Mouse (Mus musculus): Measurements from ENCODE around the gene Sdhaf3. TPM values are rescaled to one million over a fixed set of nuclear protein-coding genes. Genes with fewer than 3 reads are reported as not detected.

Gene Sdhaf3
- total RNA-seq, 2 experiments from 2014 or later: 6.1 to 6.7 TPM

DNA sequence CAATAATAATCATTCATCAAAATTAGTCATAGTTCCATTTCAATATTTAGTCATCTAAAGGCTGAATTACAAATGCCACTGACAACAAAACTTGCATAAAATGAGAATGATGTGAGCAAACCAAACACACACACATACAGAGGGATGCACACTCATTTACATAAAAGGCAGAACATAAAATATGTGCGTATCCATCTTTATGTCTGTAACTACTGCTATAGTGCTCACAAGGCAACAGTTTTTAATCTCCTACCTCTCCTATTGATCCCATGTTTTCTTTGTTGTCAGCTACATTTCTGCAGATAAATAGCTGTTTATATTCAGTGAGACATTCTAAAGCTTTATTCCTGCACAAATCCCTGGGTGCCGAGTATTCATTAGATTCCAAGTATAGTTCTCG lies 107.0 kb downstream of the Sdhaf3 start:
- no peak for DNase-seq (ENCODE audit: low spot score in 2 of 2)

GRCm38 (mm10) chr6:7068782-7069181 lies 113.0 kb downstream of the Sdhaf3 start:
- DNase-seq (ENCODE audit: low spot score in 2 of 2): no peak

DNA sequence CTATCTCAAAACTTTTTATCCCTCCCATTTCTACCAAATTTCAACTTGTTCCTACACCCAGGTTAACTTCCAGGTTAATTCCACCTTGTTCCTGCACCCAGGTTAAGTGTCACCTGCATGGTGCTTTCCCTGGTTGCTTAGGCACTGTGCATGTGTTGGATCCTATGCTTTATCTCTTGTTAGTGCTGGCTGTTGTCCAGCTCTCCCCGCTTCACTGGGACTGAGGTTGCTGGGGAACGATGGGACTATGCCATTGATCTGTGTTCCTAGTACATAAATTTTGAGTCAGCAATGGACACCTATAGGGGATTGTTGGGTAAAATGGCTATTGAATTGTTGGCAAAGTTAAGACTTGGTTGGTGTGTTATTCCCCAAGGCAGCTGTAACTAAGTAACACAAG lies 113.7 kb downstream of the Sdhaf3 start:
- DNase-seq (ENCODE audit: low spot score in 2 of 2): no peak

DNA sequence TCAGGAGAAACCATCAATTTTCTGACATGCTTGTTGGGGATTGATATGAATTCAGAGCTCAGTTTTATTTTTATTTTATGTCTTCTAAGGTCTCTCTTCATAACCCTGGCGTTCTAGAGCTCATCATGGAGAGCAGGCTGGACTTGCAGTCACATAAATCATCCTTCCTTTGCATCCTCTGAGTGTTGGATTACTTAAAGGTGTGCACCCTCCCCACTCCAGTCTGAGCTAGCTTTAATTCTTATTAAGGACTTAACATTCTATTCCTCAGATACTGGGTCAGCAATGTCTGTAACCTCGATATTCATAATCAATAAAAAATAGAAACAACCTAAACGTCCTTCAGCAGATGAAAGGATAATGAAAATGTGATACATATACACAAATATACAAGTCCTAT lies 126.2 kb downstream of the Sdhaf3 start:
- DNase-seq (ENCODE audit: low spot score in 2 of 2): no peak

DNA sequence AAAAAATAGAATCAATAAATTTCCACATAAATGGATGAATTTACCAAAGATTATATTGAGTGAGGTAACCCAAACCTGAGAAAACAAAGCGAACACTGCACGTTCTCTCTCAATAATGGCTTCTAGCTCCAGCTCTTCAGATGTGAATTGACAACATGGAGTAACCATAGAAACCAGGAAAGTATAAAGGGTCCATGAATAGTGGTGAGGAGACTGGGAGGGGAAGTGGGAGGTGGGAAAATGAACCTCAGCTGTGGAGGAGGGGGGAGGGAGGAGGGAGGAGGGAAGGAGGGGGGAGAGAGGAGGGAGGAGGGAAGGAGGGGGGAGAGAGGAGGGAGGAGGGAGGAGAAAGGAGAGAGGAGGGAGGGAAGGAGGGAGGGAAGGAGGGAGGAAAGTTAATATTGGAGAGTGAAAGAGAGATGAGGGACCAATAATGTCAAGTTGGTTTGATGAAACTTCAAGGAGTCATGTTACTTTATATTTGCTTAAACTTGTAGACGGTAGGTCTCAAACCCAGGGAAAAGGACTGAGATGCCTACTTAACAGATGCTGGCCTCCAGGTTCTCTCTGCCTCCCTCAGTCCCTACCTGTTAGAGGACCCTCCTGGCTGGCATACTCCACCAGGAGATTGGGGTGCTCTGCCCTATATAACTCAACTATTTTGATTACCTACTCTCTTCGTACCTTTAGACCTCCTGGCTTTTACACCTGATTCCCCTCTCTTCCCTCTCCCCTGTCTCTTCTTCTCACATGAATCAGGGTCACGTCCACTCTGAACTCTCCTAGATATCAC lies 126.9 kb downstream of the Sdhaf3 start:
- DNase-seq (ENCODE audit: low spot score in 2 of 2): no peak

DNA sequence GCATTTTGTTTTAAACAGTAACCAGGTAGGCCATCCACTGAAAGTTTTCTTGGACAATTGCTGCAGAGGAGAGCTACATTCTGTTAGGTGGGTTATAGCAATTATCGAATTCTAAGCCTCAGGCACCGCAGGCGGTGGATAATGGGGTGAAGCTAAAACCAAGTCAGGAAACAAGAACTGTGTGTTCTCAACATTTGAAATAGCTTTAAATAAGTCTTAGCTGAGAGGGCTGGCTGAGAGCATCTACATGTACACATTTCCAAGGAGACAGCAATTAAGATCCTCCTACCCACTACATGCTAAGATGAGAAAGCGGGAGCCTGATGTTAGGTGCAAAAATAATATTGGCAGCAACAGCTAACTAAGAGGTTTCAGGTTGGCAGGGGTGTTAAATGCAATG lies 127.9 kb downstream of the Sdhaf3 start:
- no peak for DNase-seq (ENCODE audit: low spot score in 2 of 2)

DNA sequence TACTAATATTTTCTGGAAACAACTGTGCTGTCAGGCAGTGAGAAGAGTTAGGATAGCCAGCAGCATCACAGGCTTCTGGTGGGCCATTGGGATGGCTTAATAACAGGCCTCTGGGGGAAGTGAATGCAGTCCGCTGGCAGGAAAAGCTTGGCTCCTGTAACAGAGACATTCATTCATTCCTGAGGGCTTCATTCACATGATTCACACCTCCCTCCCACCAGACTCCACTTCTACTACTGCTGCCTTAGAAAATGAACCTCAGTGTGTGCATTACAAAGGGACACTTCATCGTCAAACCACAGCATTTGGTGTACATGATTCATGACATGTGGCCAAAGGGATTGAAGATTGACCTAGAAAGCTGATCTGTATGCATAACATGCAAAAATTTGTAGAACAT lies 128.6 kb downstream of the Sdhaf3 start:
- DNase-seq (ENCODE audit: low spot score in 2 of 2): no peak

GRCm38 (mm10) chr6:7085506-7085905 lies 129.7 kb downstream of the Sdhaf3 start:
- no peak for DNase-seq (ENCODE audit: low spot score in 2 of 2)

DNA sequence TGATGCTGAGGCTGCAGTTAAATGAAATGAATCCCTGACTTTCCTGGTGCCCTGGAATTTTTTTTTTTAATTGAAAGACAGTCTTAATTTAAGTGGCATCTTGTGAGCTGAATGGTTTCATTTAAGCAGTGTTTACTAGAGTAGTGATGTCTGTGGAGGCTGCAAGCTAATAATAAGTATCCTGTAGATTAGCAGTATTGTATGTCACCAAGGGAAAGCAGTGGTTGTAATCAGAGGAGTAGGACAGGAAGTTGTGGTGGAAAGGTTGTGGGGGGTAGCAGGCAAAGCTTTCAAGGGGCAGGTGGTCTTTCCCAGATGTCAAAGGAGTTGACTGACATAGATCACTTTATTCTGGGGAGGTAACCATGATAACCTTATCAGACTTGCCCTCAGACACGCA lies 136.3 kb downstream of the Sdhaf3 start:
- no peak for DNase-seq (ENCODE audit: low spot score in 2 of 2)

Other genes with a start within 250 kb of the Sdhaf3 start
- 10 to 100 TPM; 12.7 to 12.8 TPM for gene Dlx6, start 92.7 kb upstream of the Sdhaf3 start, total RNA-seq (2021)
- gene Dlx5, start 73.9 kb upstream of the Sdhaf3 start, total RNA-seq (2021): 1 to 10 TPM; 8.5 to 8.9 TPM